Mouse (Mus musculus): ENCODE data around the gene Dnah8. TPM values are rescaled to one million over a fixed set of nuclear protein-coding genes. Genes with fewer than 3 reads are reported as not detected.

Dnah8 gene
- total RNA-seq, 2 experiments from 2014 or later, result 1.4 to 2.4 TPM

DNA sequence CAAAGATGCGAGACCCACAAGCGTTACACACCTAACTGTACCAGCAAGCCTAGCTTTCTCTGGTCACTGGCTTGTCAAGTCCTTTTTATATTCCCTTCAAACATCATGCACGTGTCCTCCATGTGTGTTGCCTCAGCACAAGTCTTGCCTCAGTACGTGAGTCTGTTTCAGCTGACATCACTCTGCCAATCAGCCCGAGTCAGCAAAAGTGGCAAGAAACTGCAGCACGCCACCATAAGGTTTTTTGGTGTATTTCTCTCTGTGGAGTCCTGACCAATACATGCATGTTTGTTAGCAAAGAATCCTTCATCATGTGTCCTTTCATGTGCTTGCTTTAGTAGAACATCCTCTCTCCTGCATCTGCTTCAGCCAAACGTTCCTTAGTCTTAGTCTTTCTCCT lies 200.3 kb downstream of the Dnah8 start:
- no peak for DNase-seq

DNA sequence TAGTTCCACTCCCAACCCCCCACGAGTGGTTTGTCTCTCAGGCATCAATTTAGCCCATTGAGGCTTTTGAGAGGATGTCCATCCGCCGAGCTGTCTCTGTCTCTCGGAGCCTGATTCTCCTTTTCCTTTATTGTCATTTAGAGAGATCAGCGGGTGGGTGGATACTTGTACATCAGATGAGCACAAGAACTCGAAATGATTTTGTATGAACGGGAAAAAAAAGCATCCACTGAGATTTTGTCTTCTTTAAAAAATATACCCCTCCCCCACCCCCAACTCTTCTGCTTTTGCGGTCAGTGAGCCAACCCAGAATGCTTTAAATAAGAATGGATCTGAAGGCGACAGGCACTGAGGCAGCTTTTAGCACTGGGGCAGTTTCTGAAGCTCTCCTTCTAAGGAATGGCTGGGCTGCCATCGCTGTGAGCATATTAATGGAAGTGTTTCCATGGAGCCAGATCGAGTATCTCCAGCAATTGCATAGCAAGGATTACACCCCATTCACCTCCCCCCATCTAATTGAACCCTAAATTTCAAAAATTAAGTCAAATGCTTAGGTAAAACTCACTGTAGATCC lies 201.7 kb downstream of the Dnah8 start:
- no peak for DNase-seq

DNA sequence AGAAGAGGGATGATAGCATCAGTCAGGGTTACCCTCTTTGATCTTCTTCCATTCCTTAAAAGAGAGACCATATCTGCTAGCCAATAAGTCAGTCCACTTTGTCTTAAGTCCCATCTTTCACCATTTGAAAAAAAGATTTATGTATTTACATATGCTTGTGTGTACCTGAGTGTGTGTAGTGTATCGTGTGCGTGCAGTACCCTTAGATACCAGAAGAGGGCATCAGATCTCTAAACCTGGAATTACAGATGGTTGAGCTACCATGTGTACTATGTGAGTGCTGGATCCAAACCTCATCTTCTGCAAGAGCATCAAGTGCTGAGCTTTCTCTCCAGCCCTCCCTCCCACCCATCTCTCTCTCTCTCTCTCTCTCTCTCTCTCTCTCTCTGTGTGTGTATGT lies 207.0 kb downstream of the Dnah8 start:
- DNase-seq, result no peak

DNA sequence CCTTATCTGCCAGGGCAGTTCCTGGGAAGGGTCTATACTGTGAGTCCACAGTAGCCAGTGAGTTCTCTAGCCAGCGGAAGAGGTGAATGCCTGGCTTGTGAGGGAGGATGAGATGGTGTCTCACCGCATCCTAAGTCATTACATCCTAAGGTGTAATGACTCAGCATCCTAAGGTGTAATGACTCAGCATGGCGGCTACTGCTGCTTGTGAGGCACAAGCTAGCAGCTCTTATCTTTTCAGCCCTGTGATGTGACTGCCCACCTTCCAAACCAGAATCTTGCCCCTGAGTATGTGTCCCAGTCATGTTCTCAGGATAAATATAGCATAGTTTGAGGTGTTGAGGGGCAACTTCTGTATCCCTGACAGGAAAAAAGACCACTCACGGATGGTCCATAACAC lies 211.3 kb downstream of the Dnah8 start:
- no peak for DNase-seq

DNA sequence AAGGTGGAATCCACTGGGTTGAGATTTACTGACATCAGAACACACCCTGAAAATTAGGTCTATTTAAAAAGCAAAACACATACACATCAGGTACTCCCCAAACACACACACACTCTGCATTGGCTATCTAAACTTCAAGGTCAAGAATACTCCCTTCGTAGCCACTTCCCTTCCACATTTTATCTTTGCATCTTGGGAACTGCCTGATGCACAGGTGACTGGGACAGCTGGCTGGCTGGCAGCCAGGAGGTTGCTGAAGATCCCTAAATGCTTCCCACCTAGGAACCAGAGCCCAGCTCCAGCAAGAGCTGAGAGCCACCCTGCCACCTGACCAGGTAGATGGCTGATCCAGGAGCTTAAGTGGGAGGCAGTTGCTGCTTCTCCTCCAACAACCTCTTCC lies 212.9 kb downstream of the Dnah8 start:
- no peak for DNase-seq

DNA sequence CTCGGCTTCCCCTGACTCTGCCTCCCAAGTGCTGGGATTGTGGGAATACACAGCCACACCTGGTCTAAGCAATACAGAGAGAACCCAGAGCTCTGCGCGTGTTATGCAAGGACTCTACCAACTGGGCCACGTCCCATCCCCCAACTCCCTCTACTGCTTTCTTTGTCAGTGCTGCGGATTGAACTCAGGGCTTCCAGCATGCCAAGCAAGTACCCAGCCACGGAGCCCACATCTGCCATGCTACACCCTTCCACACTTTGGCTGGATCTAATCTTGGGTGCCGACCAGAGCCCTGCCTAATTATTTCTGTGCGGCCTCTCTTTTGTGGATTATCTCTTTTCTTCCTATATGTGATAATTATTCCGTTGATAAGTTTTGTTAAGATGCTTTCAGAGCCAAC lies 215.9 kb downstream of the Dnah8 start:
- DNase-seq, result no peak

DNA sequence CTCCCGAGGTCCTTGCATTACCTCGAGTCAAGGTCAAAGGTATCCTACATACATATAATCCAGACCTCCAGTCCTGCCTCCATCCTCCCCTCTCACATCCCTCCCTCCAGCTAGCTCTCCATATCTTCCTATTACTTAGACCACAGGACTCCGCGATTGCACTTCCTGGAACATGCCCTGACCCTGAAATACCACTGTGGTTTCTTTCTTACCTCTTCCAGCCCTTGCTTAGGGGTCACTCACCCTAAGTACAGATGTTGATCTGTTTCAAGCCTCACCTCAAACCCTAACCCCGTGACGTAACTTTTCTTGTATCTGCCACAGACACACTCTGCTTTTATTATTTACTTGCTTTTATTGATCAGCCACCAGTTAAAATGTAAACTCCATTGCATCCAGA lies 218.2 kb downstream of the Dnah8 start:
- no peak for DNase-seq

DNA sequence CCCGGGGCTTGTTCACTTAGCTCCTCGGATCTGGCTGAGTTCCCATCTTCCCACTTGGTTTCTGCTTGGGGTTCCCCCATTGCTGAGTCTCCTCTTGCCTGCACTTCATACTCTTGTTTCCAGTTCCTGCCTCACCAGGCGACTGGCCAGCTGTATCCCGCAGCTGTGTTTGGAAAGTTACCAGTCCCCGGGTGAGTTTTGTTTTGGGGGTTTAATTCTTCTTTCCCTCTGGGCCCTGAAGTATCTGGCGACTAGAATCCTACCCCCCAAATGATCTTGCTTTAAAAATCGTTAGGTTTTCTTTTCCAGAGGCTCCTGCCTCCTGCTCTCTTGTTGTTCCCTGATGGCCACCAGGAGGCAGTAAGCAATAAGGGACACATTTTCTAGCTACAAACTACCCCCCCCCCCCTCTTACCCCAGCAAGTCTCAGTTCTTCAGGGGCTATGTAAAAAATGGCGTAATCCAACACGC lies 220.2 kb downstream of the Dnah8 start:
- DNase-seq, result peak; percentile 38

DNA sequence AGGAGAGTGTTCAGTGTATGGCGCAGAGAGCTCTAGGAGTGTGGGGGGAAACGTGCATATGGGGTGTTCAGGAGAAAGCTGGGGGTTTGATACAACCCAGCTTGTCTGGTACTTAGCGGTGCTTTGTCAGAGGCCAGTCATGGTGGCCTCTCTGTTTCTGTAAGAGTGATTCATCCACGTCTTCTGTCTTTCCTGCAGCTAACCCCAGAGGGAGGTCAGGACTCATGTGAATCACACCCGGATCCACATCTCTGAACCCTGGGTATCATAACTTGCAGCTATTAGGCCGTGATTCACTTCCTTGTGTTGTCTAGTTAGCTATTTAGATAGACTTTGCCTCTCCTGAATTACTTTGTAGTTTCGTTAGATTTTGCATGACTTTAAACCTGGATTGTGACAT lies 223.3 kb downstream of the Dnah8 start:
- no peak for DNase-seq

DNA sequence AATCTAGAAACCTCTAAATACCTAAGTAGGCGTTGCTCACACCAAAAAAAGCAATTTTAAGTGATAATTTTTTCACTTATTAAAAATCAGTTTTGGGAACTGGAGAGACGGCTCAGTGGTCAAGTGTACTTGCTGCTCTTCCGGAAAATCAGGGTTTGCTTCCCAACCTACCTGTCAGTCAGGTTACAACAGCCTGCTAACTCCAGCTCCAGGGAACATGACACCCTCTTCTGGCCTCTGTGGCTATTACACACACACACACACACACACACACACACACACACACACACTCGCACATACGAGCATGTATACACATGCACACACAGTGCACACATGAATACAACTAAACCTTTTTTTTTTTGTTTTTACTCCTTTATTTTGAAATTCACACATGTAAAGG lies 223.9 kb downstream of the Dnah8 start:
- no peak for DNase-seq

DNA sequence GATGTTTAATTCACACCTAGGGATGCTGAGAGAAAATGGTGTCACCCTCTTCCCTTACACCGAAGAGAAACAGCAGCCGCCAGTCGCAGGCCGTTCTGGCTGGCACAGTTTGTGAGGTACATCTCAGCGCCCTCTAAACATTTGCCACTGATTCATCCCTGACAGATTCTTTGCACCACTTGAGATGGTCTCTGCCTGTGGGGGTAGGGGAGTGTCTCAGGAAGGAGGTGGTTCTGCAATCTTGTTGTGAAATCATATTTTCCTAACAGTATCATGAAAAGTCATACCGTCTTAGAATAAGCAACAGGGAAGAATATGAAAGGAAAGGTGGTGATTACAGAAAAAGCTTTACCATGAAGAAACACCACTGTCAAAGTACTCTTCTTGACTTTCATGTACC lies 224.7 kb downstream of the Dnah8 start:
- no peak for DNase-seq

DNA sequence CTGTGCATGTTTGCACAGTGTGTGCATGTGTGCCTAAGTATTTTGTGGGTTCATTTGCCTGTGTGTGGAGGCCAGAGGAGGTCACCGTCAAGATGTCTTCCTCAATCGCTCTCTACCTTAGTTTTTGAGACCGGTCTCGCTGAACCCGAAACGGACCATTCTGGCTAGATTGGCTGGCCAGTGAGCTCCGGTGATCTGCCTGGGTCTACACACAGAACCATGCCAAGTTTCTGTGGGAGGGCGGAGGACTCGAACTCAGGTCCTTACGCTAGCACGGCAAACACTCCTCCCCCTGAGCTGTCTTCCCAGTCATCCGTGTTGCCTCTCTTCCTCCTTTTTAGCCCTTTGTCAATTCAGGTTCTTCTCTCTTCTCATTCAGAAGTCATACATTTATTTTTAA lies 225.7 kb downstream of the Dnah8 start:
- DNase-seq, result no peak

DNA sequence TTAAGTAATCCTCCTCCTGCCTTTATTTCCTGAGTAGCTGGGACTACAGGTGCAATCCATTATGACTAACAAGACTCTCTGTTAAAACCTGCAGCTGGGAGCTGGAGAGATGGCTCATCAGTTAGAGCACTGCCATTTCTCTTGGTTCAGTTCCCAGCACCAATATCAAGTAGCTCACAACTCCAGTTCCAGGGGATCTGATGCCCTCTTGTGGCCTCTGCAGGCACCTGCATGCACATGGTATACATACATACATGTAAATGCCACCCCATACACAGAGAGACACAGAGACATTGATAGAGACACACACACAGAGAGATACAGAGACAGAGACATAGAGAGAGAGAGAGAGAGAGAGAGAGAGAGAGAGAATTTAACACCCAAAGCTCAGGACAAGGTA lies 228.2 kb downstream of the Dnah8 start:
- no peak for DNase-seq

DNA sequence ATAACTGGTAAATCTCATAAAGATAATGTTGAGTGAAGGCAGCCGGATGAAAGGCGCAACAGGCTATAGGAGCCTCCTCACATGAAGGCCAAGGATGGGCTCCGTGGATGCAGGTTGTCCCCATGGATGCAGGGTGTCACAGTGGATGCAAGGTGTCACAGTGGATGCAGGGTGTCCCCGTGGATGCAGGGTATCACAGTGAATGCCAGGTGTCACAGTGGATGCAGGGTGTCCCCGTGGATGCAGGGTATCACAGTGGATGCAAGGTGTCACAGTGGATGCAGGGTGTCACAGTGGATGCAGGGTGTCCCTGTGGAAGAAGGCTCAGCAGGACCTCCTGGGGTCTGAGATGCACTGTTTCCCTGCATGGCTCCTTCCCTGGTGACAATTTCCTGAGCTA lies 233.2 kb downstream of the Dnah8 start:
- no peak for DNase-seq

DNA sequence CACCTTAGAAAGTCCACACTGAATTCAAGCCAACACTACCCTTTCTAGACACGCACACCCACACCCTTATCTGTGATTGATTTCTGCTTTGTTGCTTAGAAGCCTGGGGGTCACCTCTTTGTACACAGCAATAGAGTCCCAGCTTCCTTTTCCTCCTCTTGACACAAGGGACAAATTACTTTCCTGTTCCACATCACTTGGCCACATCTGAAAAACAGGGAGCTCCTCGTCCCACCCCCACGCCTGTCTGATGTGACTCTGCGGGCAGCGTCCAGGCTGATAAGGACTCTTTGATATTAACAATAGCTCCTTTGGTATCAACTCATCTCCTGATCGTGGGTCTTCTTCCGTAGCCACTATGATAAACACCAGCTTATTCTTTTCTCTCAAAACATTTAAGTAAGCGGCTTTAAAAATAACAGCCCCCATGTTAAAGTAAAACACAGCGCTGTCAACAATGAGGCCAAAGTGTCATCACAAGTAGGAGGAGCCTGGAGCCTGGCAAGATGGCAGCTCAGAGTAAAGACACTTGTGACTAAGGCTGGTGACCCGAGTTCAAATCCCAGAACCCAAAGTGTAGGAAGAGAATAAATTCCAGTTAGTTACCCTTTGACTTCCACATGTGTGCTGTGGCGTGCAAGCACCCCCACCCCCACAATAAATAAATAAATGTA lies 234.6 kb downstream of the Dnah8 start:
- peak; percentile 27 for DNase-seq

DNA sequence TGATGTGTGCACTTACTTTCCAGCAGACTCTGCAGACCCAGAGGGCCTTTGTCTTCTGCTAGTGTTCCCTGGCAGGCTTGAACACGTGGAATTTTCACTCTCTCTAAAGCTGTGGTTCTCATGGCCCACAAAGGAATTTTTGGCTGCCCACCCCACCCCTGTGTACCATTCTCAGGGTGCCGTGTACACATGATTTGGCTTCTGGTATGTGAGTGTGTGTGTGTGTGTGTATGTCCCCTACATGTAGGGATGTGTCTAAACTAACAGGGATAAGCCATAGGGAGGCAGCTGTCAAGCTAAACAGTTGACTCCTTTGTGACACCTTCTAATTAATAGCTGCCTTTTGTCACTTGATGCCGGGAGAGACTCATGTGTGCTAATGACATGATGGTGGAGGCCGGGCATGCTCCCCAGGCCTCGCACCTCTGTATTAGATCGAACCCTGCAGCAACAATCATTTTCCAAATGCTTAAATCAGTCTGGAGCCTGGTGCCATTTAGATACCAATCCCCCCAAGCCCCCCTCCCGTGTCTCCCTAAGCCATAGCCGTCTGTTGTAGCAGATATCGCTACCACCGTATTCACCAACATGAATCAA lies 235.9 kb downstream of the Dnah8 start:
- no peak for DNase-seq

DNA sequence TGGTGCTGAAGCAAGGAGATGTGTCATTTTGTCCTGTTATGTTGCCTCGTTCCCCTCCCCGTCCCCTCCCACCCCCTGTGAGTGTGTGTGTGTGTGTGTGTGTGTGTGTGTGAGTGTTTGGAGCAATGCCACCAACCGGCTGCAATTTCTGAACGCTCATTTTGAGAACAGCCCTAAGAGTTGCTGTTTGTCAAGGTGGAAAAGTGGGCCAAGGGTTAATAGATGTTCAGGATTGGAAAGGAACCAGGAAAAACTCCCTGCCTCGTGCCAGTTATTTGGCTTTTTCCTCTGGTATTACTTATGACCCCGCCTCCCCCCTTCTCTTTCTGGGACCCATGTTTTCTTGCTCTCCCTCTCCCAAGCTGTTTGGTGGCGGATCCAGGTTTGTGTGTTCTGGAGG lies 236.5 kb downstream of the Dnah8 start:
- no peak for DNase-seq

DNA sequence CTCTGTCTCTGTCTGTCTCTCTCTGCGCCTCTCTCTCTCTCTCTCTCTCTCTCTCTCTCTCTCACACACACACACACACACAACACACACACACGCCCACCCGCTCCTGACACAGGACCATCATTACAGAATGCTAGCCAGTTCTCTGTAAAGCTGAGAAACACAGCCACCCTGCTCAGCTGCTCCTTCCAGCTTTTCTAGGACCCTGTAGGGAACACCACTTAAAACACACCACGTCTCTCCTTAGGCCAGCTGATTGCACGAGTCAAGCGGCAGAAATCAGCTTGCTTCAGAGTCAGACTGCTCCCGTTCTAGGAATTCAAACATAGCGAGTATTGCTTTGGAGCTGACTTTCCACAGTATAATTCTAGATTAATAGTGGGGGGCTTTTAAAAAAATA lies 242.1 kb downstream of the Dnah8 start:
- no peak for DNase-seq

DNA sequence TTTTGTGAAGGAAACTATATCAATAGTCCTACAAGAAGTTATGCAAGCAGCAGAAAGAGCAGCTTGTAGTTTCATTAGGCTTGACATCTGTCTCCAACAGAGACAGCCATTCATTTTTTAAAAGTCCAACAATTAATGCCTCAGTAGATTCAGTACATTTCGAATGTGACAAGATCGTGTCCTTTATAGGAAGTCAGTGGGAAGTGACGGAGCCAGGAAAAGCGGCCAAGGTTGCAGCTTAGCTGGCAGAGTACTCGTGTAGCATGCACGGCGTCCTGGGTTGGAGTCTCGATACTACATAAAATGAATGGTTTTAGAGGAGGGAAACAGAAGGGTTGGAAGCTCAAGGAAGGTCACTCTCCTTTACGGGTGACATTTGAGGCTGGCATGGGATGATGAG lies 242.8 kb downstream of the Dnah8 start:
- DNase-seq, result peak; percentile 61

DNA sequence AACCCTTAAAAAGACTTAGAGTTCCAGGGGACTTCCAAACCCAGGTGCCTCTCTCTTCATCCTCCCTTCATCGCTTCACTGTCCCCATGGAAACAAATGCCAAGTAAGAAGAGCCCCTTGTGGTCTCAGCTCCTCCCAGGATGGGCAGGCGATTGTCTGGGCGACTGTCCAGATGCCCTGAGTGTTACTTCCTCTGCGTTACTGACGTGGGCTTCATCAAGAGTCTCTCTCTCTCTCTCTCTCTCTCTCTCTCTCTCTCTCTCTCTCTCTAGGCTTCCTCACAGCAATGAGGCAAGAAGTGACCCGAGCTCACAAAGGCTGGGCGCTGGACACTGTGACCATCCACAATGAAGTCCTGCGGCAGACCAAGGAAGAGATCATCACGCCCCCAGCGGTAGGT lies 246.9 kb downstream of the Dnah8 start:
- DNase-seq, result no peak

DNA sequence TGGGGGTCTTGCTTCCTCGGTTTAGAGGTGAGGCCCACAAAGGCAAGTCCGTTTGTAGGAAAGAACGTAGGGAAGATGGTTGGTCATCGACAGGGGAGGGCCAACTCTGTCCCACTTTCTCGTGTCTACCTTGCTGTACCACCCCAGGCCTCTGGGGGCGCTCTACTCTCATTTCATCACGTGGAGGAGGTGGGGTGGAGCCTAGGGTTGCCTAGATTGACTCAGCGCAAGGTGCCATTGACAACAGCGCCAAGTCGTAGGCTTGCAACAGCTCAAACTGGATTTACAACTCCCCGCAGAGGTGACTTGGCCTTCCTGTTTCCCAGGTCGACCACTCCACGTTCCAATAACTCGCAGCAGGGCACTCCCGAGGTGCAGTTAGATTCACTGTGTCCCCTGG lies 250.1 kb downstream of the Dnah8 start:
- no peak for DNase-seq

DNA sequence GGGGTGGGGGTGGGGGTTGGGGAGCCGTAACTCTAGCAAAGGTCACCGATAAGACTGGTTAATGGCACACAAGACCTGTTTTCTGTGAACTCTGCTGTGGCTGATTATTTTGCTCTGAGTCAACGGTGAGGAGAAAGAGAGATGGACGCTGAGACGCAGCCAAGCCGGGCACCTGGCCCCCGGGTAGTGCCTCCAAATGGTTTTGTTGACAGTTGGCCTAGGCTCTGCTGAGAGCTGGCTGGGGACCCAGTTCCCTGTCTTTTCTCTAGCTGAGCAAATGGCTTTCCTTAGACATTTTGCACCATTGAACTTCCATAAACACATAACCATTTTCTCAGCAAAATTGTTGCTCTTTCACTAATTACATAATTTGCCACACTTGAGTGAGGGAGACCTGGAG lies 253.3 kb downstream of the Dnah8 start:
- DNase-seq, result no peak

DNA sequence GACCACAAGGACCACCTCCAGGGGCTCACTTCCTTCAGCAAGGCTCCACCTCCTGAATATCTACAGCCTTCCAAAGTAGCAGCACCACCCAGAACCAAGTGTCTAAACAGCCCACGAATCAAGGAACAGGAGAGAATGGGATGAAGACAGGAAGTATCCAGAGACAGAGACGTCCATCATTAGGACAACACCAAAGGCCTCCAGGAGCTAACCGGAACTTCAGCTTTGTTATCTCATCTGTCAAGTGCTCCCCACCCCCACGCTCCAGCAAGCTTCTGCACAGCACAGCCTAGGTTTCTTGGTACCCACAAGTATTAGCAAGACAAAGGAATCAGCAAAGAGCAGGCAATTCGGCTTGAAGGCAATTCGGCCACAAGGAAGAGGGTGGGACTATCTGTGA lies 254.5 kb downstream of the Dnah8 start:
- no peak for DNase-seq

DNA sequence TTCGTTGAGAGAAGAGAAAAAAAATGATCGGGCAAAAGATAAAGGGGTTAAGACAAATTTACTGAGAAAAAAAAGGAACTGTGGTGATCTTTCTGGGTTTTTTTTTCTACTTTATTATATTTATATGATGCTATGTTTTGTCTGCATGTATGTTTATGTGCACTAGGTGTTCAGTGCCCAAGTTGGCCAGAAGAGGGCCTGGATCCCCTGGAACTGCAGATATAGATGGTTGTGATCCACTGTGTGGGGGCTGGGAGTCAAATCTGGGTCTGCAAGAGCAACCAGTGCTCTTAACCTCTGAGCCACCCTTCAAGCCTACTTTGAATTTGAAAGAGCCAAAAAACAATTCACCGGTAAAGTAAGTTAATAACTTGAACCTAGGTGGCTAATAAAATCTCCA lies 256.2 kb downstream of the Dnah8 start:
- no peak for DNase-seq

Measured in adrenal gland, postnatal 10 days (tissue).